Mouse (Mus musculus): ENCODE results near the gene Rc3h2. TPM values are rescaled to one million over a fixed set of nuclear protein-coding genes. Genes with fewer than 3 reads are reported as not detected.

Gene Rc3h2
- total and polyA plus RNA-seq, 3 experiments = 5.7 to 7.9 (median 6.2) TPM

GRCm38 (mm10) chr2:37376018-37376417, 46.7 kb downstream of the Rc3h2 start:
- H3K36me3 ChIP-seq (replicated peaks in 1 of 2; ENCODE audit: control insufficient read depth in 1 of 2, insufficient read depth in 1 of 2, low read length in 1 of 2) = peaks cover 16 to 43% of the 10 kb centered on the region in 2 experiments
- no peak overlapping the region for H3K27ac ChIP-seq (ENCODE audit: insufficient read depth, low read depth)
- H3K9ac ChIP-seq (ENCODE audit: insufficient read depth, low read depth) = no peak overlapping the region
- H3K27me3 ChIP-seq (replicated peaks) = no peaks in the 10 kb centered on the region
- H3K9me3 ChIP-seq (replicated peaks; ENCODE audit: low read length) = no peaks in the 10 kb centered on the region
- no peak overlapping the region for H3K4me2 ChIP-seq (ENCODE audit: insufficient read depth, low read depth, poor library complexity, severe bottlenecking)
- no peaks in the 10 kb centered on the region for H3K79me2 ChIP-seq (replicated peaks; ENCODE audit: control insufficient read depth, extremely low read depth, insufficient read depth, poor library complexity, severe bottlenecking)
- dilution Hi-C loops (cut with MboI; ENCODE audit: extremely low pct_ligation_motif_present, extremely low pct_unique_long_range_greater_than_20kb, low sequenced_read_pairs) (no loop called here), in situ Hi-C loops (cut with MboI; ENCODE audit: low pct_ligation_motif_present, low pct_unique_long_range_greater_than_20kb, low sequenced_read_pairs) (loop anchor here (10.0 kb wide), 1 partner anchor 399 kb away; the partner anchor contains the start of gene Crb2)
- DNase-seq (ENCODE audit: extremely low read depth) = peak; percentile 47
- no peak for TF ChIP-seq JUND (conservative IDR thresholded peaks at IDR 0.05; ENCODE audit: low read depth, low read length)
- no peak for TF ChIP-seq IRF4 (IDR thresholded peaks at IDR 0.05; ENCODE audit: low read depth, low read length)
- TF ChIP-seq ELF1 (IDR thresholded peaks at IDR 0.05; ENCODE audit: low read depth, low read length) = no peak
- no peak for TF ChIP-seq MYC (IDR thresholded peaks at IDR 0.05; ENCODE audit: low read depth, low read length)
- peaks cover 0 to 10% of the 10 kb centered on the region in 2 experiments; a peak in 2 of 4 replicates for H3K4me1 ChIP-seq (ENCODE audit: control insufficient read depth in 1 of 2, insufficient read depth in 2 of 2)
- no peak overlapping the region for H3K4me3 ChIP-seq (replicated peaks in 1 of 3; ENCODE audit: low read depth in 2 of 3, low read length in 2 of 3, poor library complexity in 1 of 3)

- dilution Hi-C loops (cut with MboI; ENCODE audit: extremely low pct_ligation_motif_present, extremely low pct_unique_long_range_greater_than_20kb, low sequenced_read_pairs) (no loop called here), in situ Hi-C loops (cut with MboI; ENCODE audit: low pct_ligation_motif_present, low pct_unique_long_range_greater_than_20kb, low sequenced_read_pairs) (loop anchor here (10.0 kb wide), 1 partner anchor 404 kb away; the partner anchor contains the start of gene Crb2)
- no peaks in the 10 kb centered on the region for H3K27me3 ChIP-seq (replicated peaks)
- H3K79me2 ChIP-seq (replicated peaks; ENCODE audit: control insufficient read depth, extremely low read depth, insufficient read depth, poor library complexity, severe bottlenecking) = no peaks in the 10 kb centered on the region
- no peak overlapping the region for H3K27ac ChIP-seq (ENCODE audit: insufficient read depth, low read depth)
- H3K36me3 ChIP-seq (replicated peaks in 1 of 2; ENCODE audit: control insufficient read depth in 1 of 2, insufficient read depth in 1 of 2, low read length in 1 of 2) = peaks cover 2 to 19% of the 10 kb centered on the region in 2 experiments
- H3K4me1 ChIP-seq (ENCODE audit: control insufficient read depth in 1 of 2, insufficient read depth in 2 of 2) = peaks cover 0 to 5% of the 10 kb centered on the region in 2 experiments; a peak in 1 of 4 replicates
- H3K4me3 ChIP-seq (replicated peaks in 1 of 3; ENCODE audit: low read depth in 2 of 3, low read length in 2 of 3, poor library complexity in 1 of 3) = no peak overlapping the region
- no peak overlapping the region for H3K9ac ChIP-seq (ENCODE audit: insufficient read depth, low read depth)
- H3K4me2 ChIP-seq (ENCODE audit: insufficient read depth, low read depth, poor library complexity, severe bottlenecking) = no peak overlapping the region
- H3K9me3 ChIP-seq (replicated peaks; ENCODE audit: low read length) = no peaks in the 10 kb centered on the region
- DNase-seq (ENCODE audit: extremely low read depth) = no peak
- TF ChIP-seq USF1 (IDR thresholded peaks at IDR 0.05; ENCODE audit: low read depth, low read length) = no peak
- no peak for TF ChIP-seq MAFK (IDR thresholded peaks at IDR 0.05; ENCODE audit: insufficient replicate concordance, low read length)
- TF ChIP-seq RCOR1 (conservative IDR thresholded peaks at IDR 0.05; ENCODE audit: low read depth, low read length) = no peak
- TF ChIP-seq TCF12 (IDR thresholded peaks at IDR 0.05; ENCODE audit: low read depth, low read length) = no peak
- TF ChIP-seq USF2 (conservative IDR thresholded peaks at IDR 0.05; ENCODE audit: low read depth, low read length) = no peak
Measured at GRCm38 (mm10) chr2:37370651-37371050, 52.1 kb downstream of the Rc3h2 start.

GRCm38 (mm10) chr2:37359908-37360307, 62.8 kb downstream of the Rc3h2 start:
- peak overlapping the region; percentile 4; the same call in 1 of the 2 replicates for H3K4me2 ChIP-seq (ENCODE audit: insufficient read depth, low read depth, poor library complexity, severe bottlenecking)
- no peaks in the 10 kb centered on the region for H3K27me3 ChIP-seq (replicated peaks)
- DNase-seq (ENCODE audit: extremely low read depth) = peak; percentile 27
- peak overlapping the region; percentile 41 for H3K9ac ChIP-seq (ENCODE audit: insufficient read depth, low read depth)
- no peaks in the 10 kb centered on the region for H3K9me3 ChIP-seq (replicated peaks; ENCODE audit: low read length)
- no peak for TF ChIP-seq MXI1 (IDR thresholded peaks at IDR 0.05; ENCODE audit: low read depth, low read length)
- TF ChIP-seq JUND (conservative IDR thresholded peaks at IDR 0.05; ENCODE audit: low read depth, low read length) = no peak
- peak; percentile 9; the same call in 1 of the 2 replicates for TF ChIP-seq POLR2A (IDR thresholded peaks at IDR 0.05; ENCODE audit: low read depth, low read length)
- 0 out of 2 replicates have a peak, but pooled peaks have one; percentile 14 for TF ChIP-seq MAZ (IDR thresholded peaks at IDR 0.05; ENCODE audit: low read depth, low read length)
- 0 out of 2 replicates have a peak, but pooled peaks have one; percentile 1 for TF ChIP-seq CHD1 (IDR thresholded peaks at IDR 0.05; ENCODE audit: low read depth, low read length)
- H3K27ac ChIP-seq (ENCODE audit: insufficient read depth, low read depth) = peak overlapping the region; percentile 81
- peaks cover 9 to 35% of the 10 kb centered on the region in 2 experiments; a peak in 3 of 4 replicates for H3K4me1 ChIP-seq (ENCODE audit: control insufficient read depth in 1 of 2, insufficient read depth in 2 of 2)
- in situ Hi-C loops (cut with MboI; ENCODE audit: low pct_ligation_motif_present, low pct_unique_long_range_greater_than_20kb, low sequenced_read_pairs) (no loop called here), dilution Hi-C loops (cut with MboI; ENCODE audit: extremely low pct_ligation_motif_present, extremely low pct_unique_long_range_greater_than_20kb, low sequenced_read_pairs) (no loop called here)
- H3K4me3 ChIP-seq (replicated peaks in 1 of 3; ENCODE audit: low read depth in 2 of 3, low read length in 2 of 3, poor library complexity in 1 of 3) = peak overlapping the region in 2 of 3 experiments; percentile 69 to 76
- H3K36me3 ChIP-seq (replicated peaks in 1 of 2; ENCODE audit: control insufficient read depth in 1 of 2, insufficient read depth in 1 of 2, low read length in 1 of 2) = peaks cover 18 to 26% of the 10 kb centered on the region in 2 experiments
- H3K79me2 ChIP-seq (replicated peaks; ENCODE audit: control insufficient read depth, extremely low read depth, insufficient read depth, poor library complexity, severe bottlenecking) = peaks cover 17% of the 10 kb centered on the region

Measured in CH12.LX (cell line).